Mouse (Mus musculus): ENCODE results near the gene Deup1.

DNA sequence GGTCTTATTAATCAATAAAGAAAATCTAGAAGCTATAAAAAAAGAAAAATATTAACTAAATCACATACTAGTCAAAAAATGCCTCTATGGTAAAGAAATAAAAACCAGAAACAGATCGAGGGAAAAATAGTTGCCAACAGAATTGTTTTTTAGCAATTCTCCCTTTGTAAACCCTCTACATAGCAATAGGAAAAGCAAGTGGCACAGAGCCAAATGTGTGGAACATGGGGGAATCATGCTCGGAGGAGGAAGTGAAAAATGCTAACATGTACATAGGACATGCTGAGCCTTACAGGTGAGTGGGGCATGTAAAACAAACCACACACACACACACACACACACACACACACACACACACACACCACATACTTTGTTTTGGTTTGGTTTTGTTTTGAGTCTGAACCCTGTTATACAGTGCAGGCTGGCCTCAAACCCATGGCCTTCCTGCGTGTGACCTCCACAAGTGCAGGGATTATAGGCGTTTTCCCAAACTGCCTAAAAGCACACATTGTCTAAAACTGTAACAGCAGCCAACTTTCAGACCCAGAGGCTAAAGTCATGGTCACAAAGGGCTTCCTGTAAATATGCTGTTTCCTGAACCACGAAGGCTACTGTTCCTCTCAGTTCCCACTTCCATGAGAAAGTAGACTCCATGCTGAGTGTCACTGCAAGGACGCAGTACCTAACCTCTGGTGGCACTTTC lies 27.4 kb downstream of the Deup1 start:
- TF ChIP-seq CTCF (IDR thresholded peaks at IDR 0.05; ENCODE audit: low read depth) (no peak), EP300 (IDR thresholded peaks at IDR 0.05; ENCODE audit: low read depth) (no peak)
